Mouse (Mus musculus) kidney, adult 2 months (tissue): Measurements from ENCODE around the gene Creb1.

Experiments used
- CTCF ChIP-seq: fragments of 200-500 bp; conservative IDR thresholded peaks from 2 replicates; pipeline ENCODE4 v1.5.1; 2011; ENCODE audit warnings: low read depth, mild to moderate bottlenecking, control low read depth, low read length, moderate library complexity, mixed read lengths; ENCODE audit not compliant: insufficient read depth, insufficient read length
- POLR2A ChIP-seq: fragments of 200-500 bp; IDR thresholded peaks from one replicate; pipeline ENCODE4 v1.6.1; 2011; ENCODE audit warnings: low read depth, low read length, control low read depth

GRCm38 (mm10) chr1:64635624-64636023 lies 103.2 kb downstream of the Creb1 start:
- TF ChIP-seq CTCF, result no peak
- no peak for TF ChIP-seq POLR2A
